Comparison of ENCODE assay signal across 8 mouse cellular contexts in the genomic region with DNA sequence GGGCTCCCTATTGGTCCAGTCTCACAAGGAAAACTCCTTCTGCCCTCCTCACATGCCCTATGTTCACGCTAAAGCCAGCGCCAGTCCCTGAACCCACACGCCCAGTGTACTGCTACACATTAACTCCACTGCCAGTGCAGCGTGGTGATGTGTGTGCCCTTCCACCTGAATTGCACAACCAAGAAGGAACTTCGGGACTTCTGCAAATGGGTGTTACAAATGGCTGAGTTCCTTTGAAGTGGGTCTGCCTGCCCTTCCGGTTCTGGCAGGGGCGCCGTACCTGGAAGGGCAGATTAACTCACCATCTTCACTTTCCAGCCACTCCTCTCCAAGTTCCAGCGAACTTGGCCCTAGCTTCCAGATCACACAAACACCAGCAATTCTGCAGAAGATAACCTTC. TPM values are rescaled to one million over a fixed set of nuclear protein-coding genes. Genes with fewer than 3 reads are reported as not detected.
DNase-seq lines count a peak whose midpoint lies in the region; ATAC-seq lines count a peak whose summit lies in the region.

No protein-coding gene starts in this region.

- no peak for ATAC-seq in forebrain, embryonic 11.5 days (replicated peaks; ENCODE audit: low FRiP score)
- peak; percentile 26 for ATAC-seq in lung, embryonic 16.5 days (ENCODE audit: low read depth)

- DNase-seq in adrenal gland, adult 8-10 months = peak; percentile 17
- no peak for DNase-seq in adrenal gland, postnatal 4 days (ENCODE audit: low spot score in 2 of 2)
- no peak for DNase-seq in forebrain, embryonic 11.5 days (ENCODE audit: low spot score)
- peak; percentile 57 for DNase-seq in kidney, adult 18-20 months
- DNase-seq in cerebellum, postnatal 36 days = no peak
- DNase-seq in cerebellum, adult 9-10 months = no peak
- DNase-seq in cerebellum, adult 8-10 months = no peak

- no peaks in the 10 kb centered on the region for H3K36me3 ChIP-seq in forebrain, embryonic 11.5 days (ENCODE audit: control insufficient read depth, insufficient read depth, low read length)
- no peaks in the 10 kb centered on the region for H3K36me3 ChIP-seq in lung, embryonic 16.5 days (ENCODE audit: control insufficient read depth, insufficient read depth, low read length)

- peaks cover 18% of the 10 kb centered on the region for H3K4me1 ChIP-seq in forebrain, embryonic 11.5 days (replicated peaks; ENCODE audit: control insufficient read depth, insufficient read depth, low read length)
- H3K4me1 ChIP-seq in lung, embryonic 16.5 days (replicated peaks; ENCODE audit: control insufficient read depth, insufficient read depth, low read length) = peaks cover 61% of the 10 kb centered on the region

- H3K9me3 ChIP-seq in forebrain, embryonic 11.5 days (ENCODE audit: control insufficient read depth, low read length) = no peaks in the 10 kb centered on the region
- no peaks in the 10 kb centered on the region for H3K9me3 ChIP-seq in lung, embryonic 16.5 days (ENCODE audit: control insufficient read depth, low read length)

- no peaks in the 10 kb centered on the region for H3K27me3 ChIP-seq in forebrain, embryonic 11.5 days (ENCODE audit: control insufficient read depth, insufficient read depth, low read length)
- no peaks in the 10 kb centered on the region for H3K27me3 ChIP-seq in lung, embryonic 16.5 days (ENCODE audit: control insufficient read depth, insufficient read depth, low read depth, low read length)

- no peak overlapping the region; the same call in 1 of the 2 replicates for H3K9ac ChIP-seq in forebrain, embryonic 11.5 days (ENCODE audit: low read length)
- H3K9ac ChIP-seq in lung, embryonic 16.5 days (ENCODE audit: low read length) = peak overlapping the region; percentile 48

- no peak overlapping the region for H3K4me3 ChIP-seq in forebrain, embryonic 11.5 days (ENCODE audit: low read depth, low read length)
- no peak overlapping the region for H3K4me3 ChIP-seq in lung, embryonic 16.5 days (ENCODE audit: low read length)

- WGBS in forebrain, embryonic 11.5 days = 40% methylated on average over 9 of the region's 9 CpGs
- 29% methylated on average over 9 of the region's 9 CpGs for WGBS in lung, embryonic 16.5 days

- peak overlapping the region; percentile 83 for H3K27ac ChIP-seq in forebrain, embryonic 11.5 days (ENCODE audit: low read depth, low read length)
- peak overlapping the region; percentile 99 for H3K27ac ChIP-seq in lung, embryonic 16.5 days (ENCODE audit: low read length)

- peak overlapping the region; percentile 46; the same call in 1 of the 2 replicates for H3K4me2 ChIP-seq in forebrain, embryonic 11.5 days (ENCODE audit: low read depth, low read length, severe bottlenecking)
- H3K4me2 ChIP-seq in lung, embryonic 16.5 days (ENCODE audit: low read depth, low read length) = peak overlapping the region; percentile 49

RNA-seq across cellular contexts. Expression of gene Egln3, which starts 12.5 kb away (rescaled TPM):
- 1 to 10 TPM; 3.6 to 8.9 (median 5.1) TPM for total RNA-seq in adrenal gland, adult 8-10 months (2022)
- 10 to 100 TPM in 1 of 2 experiments, 1 to 10 TPM in 1; 10.0 to 12.4 TPM for total RNA-seq in adrenal gland, postnatal 4 days (2021)
- polyA plus RNA-seq in forebrain, embryonic 11.5 days (2014; fragmentation: Nextera tagmentation; extraction: Ambion mirVana) = 4.0 and 4.1 TPM in 2 replicates
- polyA plus RNA-seq in lung, embryonic 16.5 days (2015; fragmentation: Nextera tagmentation; extraction: Ambion mirVana) = 23.0 and 27.2 TPM in 2 replicates

Comparison
In these comparisons a context has a peak if more than half of its experiments do, and no peak if none do; other contexts are left out.
1. DNase-seq: peak in adrenal gland, adult 8-10 months (single experiment) and kidney, adult 18-20 months (single experiment); none in adrenal gland, postnatal 4 days (0 of 2), forebrain, embryonic 11.5 days (single experiment), cerebellum, postnatal 36 days (0 of 2), cerebellum, adult 9-10 months (single experiment) and cerebellum, adult 8-10 months (single experiment).